Mouse (Mus musculus): Measurements from ENCODE around the gene Olfr1129.

DNA sequence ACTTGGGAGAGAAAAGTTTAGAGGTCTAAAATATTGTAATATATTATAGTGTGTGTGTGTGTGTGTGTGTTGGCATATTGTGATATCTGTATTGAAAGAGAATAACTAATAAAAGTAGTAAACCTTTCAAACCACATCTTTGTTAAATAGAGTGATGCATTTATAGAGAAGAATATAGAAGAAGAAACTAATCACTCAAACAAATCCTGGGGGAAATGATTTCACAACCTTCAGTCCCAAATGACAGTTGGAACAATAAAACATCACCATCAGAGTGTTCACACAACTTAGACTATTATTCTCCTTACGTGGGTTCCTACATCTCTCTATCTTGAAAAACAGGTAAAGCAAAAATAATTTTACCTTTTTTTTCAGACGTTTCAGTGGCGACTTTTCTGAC, 53.1 kb downstream of the Olfr1129 start, which contains the start of gene Olfr1131:
- TF ChIP-seq CTCF (IDR thresholded peaks at IDR 0.05; ENCODE audit: control insufficient read depth, insufficient read depth, low read length), result no peak
- TF ChIP-seq POLR2A (IDR thresholded peaks at IDR 0.05; ENCODE audit: borderline replicate concordance, control insufficient read depth, low read depth, low read length), result no peak
